Mouse (Mus musculus) spleen, adult 2 months (tissue): ENCODE measurements around the gene Xpr1. TPM values are rescaled to one million over a fixed set of nuclear protein-coding genes. Genes with fewer than 3 reads are reported as not detected.
A peak's percentile ranks its signal among the peaks of the same experiment; 100 is the strongest.
"Not testable (repeated sequence)": the region's sequence is repeated elsewhere in the genome, so short reads cannot be mapped to it uniquely, and the experiment has no call there.

Source experiments
- DNase-seq, 2 experiments: peaks; one replicate each; pipeline versions ENCODE4 v3.0.0 to v3.0.0-alpha.2; 2012 to 2021; ENCODE audit warnings: low spot score in 2 of 2, low read depth in 1 of 2
- H3K27ac ChIP-seq: fragments of 200-500 bp; 2 replicates; pipeline ENCODE4 v1.5.1; 2012; ENCODE audit warnings: low read length, inconsistent platforms; ENCODE audit not compliant: insufficient read depth
- H3K27me3 ChIP-seq: fragments of 200-500 bp; 2 replicates; pipeline ENCODE4 v1.6.1; 2012; ENCODE audit warnings: mild to moderate bottlenecking, moderate library complexity, low read length, inconsistent platforms; ENCODE audit not compliant: control insufficient read depth, insufficient read depth
- H3K36me3 ChIP-seq: fragments of 200-500 bp; 2 replicates; pipeline ENCODE4 v1.6.1; 2012; ENCODE audit warnings: mild to moderate bottlenecking, low read length, inconsistent platforms; ENCODE audit not compliant: control insufficient read depth, insufficient read depth
- H3K4me1 ChIP-seq: fragments of 200-500 bp; 2 replicates; pipeline ENCODE4 v1.6.1; 2011; ENCODE audit warnings: inconsistent platforms; ENCODE audit not compliant: control insufficient read depth, insufficient read depth, insufficient read length
- H3K4me3 ChIP-seq: fragments of 200-500 bp; 2 replicates; pipeline ENCODE4 v1.5.1; 2011; ENCODE audit warnings: mild to moderate bottlenecking, inconsistent platforms; ENCODE audit not compliant: insufficient read depth, insufficient read length; ENCODE audit errors: extremely low read depth
- CTCF ChIP-seq: fragments of 200-500 bp; IDR thresholded peaks from 2 replicates; pipeline ENCODE4 v1.5.1; 2011; ENCODE audit warnings: mild to moderate bottlenecking, inconsistent platforms; ENCODE audit not compliant: insufficient read depth, insufficient read length, insufficient replicate concordance; ENCODE audit errors: extremely low read depth
- POLR2A ChIP-seq: fragments of 200-500 bp; IDR thresholded peaks from 2 replicates; pipeline ENCODE4 v1.6.1; 2011; ENCODE audit warnings: low read depth, low read length, inconsistent platforms
- WGBS: fragments of 180-500 bp; shearing (Covaris S2); methylation state at CpG from one replicate; pipeline ENCODE4 v1.1.7; 2018; 5-methylcytosine and 5-hydroxymethylcytosine counted together
- polyA plus RNA-seq: library from polyadenylated mRNA; depleted of rRNA; stranded (reverse); fragments of >200 nt; gene quantifications from 2 replicates; pipeline ENCODE4 v1.2.3, GENCODE M21; 2012

Gene Xpr1
- polyA plus RNA-seq, 1 experiment = 6.2 TPM

GRCm38 (mm10) chr1:155281003-155281793 is 136.0 kb downstream of the Xpr1 start:
- peaks cover 12% of the 10 kb centered on the region for H3K36me3 ChIP-seq
- DNase-seq = peak; percentile 46 to 47
- H3K27ac ChIP-seq = no peak overlapping the region
- TF ChIP-seq POLR2A (no peak), CTCF (peak; percentile 64; the same call in 1 of the 2 replicates)
- 75% methylated on average over 18 of the region's 18 CpGs for WGBS
- H3K27me3 ChIP-seq = no peaks in the 10 kb centered on the region
- H3K4me1 ChIP-seq = no peaks in the 10 kb centered on the region
- H3K4me3 ChIP-seq = no peak overlapping the region

GRCm38 (mm10) chr1:155280306-155280705 is 136.9 kb downstream of the Xpr1 start:
- 92% methylated on average over 10 of the region's 10 CpGs for WGBS
- no peak overlapping the region for H3K4me3 ChIP-seq
- H3K36me3 ChIP-seq = peaks cover 12% of the 10 kb centered on the region
- H3K4me1 ChIP-seq = no peaks in the 10 kb centered on the region
- no peaks in the 10 kb centered on the region for H3K27me3 ChIP-seq
- no peak for DNase-seq
- TF ChIP-seq POLR2A (no peak), CTCF (no peak)
- no peak overlapping the region for H3K27ac ChIP-seq

GRCm38 (mm10) chr1:155276381-155277033 is 140.7 kb downstream of the Xpr1 start:
- no peak overlapping the region for H3K27ac ChIP-seq
- 76% methylated on average over 13 of the region's 13 CpGs for WGBS
- no peak overlapping the region for H3K4me3 ChIP-seq

GRCm38 (mm10) chr1:155275793-155276192 is 141.4 kb downstream of the Xpr1 start:
- no peak for DNase-seq
- WGBS = 94% methylated on average over 4 of the region's 4 CpGs
- H3K4me1 ChIP-seq = no peaks in the 10 kb centered on the region
- no peak overlapping the region for H3K4me3 ChIP-seq
- TF ChIP-seq POLR2A = no peak
- no peak for TF ChIP-seq CTCF
- H3K27me3 ChIP-seq = no peaks in the 10 kb centered on the region
- no peak overlapping the region for H3K27ac ChIP-seq
- peaks cover 5% of the 10 kb centered on the region for H3K36me3 ChIP-seq

More at GRCm38 (mm10) chr1:155276381-155277033, 140.7 kb downstream of the Xpr1 start:
- no peak for TF ChIP-seq POLR2A
- TF ChIP-seq CTCF = no peak
- Histone ChIP-seq H3K36me3 (peaks cover 5% of the 10 kb centered on the region), H3K27me3 (no peaks in the 10 kb centered on the region), H3K4me1 (no peaks in the 10 kb centered on the region)
- DNase-seq = no peak

- no peak for DNase-seq
- Histone ChIP-seq H3K27ac (no peak overlapping the region), H3K4me3 (no peak overlapping the region), H3K4me1 (no peaks in the 10 kb centered on the region), H3K36me3 (peaks cover 3% of the 10 kb centered on the region; the same call in 1 of the 2 replicates), H3K27me3 (no peaks in the 10 kb centered on the region)
- TF ChIP-seq POLR2A (no peak), CTCF (no peak)
- WGBS = 84% methylated on average over 3 of the region's 3 CpGs
Observed at GRCm38 (mm10) chr1:155274976-155275375, 142.2 kb downstream of the Xpr1 start.

- Histone ChIP-seq H3K4me3 (no peak overlapping the region), H3K27ac (no peak overlapping the region), H3K4me1 (no peaks in the 10 kb centered on the region), H3K36me3 (peaks cover 3% of the 10 kb centered on the region; the same call in 1 of the 2 replicates), H3K27me3 (0 out of 2 replicates have a peak, but pooled peaks cover 1% of the 10 kb centered on the region)
- TF ChIP-seq POLR2A (no peak), CTCF (no peak)
- DNase-seq = no peak
- 65% methylated on average over 4 of the region's 4 CpGs for WGBS
Observed at GRCm38 (mm10) chr1:155272953-155273352, 144.3 kb downstream of the Xpr1 start.

GRCm38 (mm10) chr1:155262496-155262895 is 154.7 kb downstream of the Xpr1 start:
- 94% methylated on average over 10 of the region's 10 CpGs for WGBS
- H3K27ac ChIP-seq, H3K4me1 ChIP-seq, H3K27me3 ChIP-seq, H3K4me3 ChIP-seq, H3K36me3 ChIP-seq, DNase-seq: not testable (repeated sequence)
